Mouse (Mus musculus) lung, postnatal 4 days (tissue): Measurements from ENCODE around the gene 4933406M09Rik.

Experiments
- DNase-seq, 2 experiments: peaks; one replicate each; pipeline ENCODE4 v3.0.0; 2021

The 4933406M09Rik gene

GRCm38 (mm10) chr1:134435414-134435813 lies 49.7 kb downstream of the 4933406M09Rik start:
- peak in 1 of 2 experiments; percentile 42 for DNase-seq

- DNase-seq: no peak
Observed at GRCm38 (mm10) chr1:134440437-134440836, 54.7 kb downstream of the 4933406M09Rik start.
